Mouse (Mus musculus) G1E (cell line): ENCODE results near the gene Pcbd1. TPM values are rescaled to one million over a fixed set of nuclear protein-coding genes. Genes with fewer than 3 reads are reported as not detected.

ENCODE experiments used
- ATAC-seq: 2 replicates; pipeline ENCODE4 v1.8.0; 2016; ENCODE audit warnings: mild to moderate bottlenecking; ENCODE audit not compliant: insufficient number of reproducible peaks, poor library complexity, low FRiP score, severe bottlenecking; ENCODE audit errors: extremely low read depth
- DNase-seq: peaks from one replicate; pipeline ENCODE4 v3.0.0; 2012; ENCODE audit warnings: low spot score
- H3K27me3 ChIP-seq: 2 replicates; pipeline ENCODE4 v1.6.1; 2012; ENCODE audit warnings: mild to moderate bottlenecking, low read length, inconsistent platforms; ENCODE audit not compliant: insufficient read depth
- H3K36me3 ChIP-seq: replicated peaks from 2 replicates; pipeline ENCODE3; 2012; ENCODE audit warnings: mild to moderate bottlenecking, inconsistent platforms
- H3K4me1 ChIP-seq: 2 replicates; pipeline ENCODE4 v1.6.1; 2012; ENCODE audit warnings: low read depth, low read length, inconsistent platforms, mixed read lengths; ENCODE audit not compliant: insufficient read depth
- H3K4me3 ChIP-seq: 2 replicates; pipeline ENCODE4 v1.5.1; 2012; ENCODE audit warnings: low read depth, mild to moderate bottlenecking, inconsistent platforms, low read length, moderate library complexity, mixed read lengths
- H3K9me3 ChIP-seq: replicated peaks from 2 replicates; pipeline ENCODE4 v1.6.1; 2012; ENCODE audit warnings: inconsistent platforms
- CTCF ChIP-seq: IDR thresholded peaks from 2 replicates; pipeline ENCODE4 v1.5.1; 2012; ENCODE audit warnings: low read depth, low read length, inconsistent platforms, mixed read lengths
- GATA1 ChIP-seq: IDR thresholded peaks from 2 replicates; pipeline ENCODE4 v1.6.1; 2012; ENCODE audit warnings: borderline replicate concordance, low read length, inconsistent platforms, mixed read lengths
- GATA2 ChIP-seq: IDR thresholded peaks from 2 replicates; pipeline ENCODE4 v1.6.1; 2012; ENCODE audit warnings: low read depth, low read length, inconsistent platforms, borderline replicate concordance
- POLR2AphosphoS5 ChIP-seq: IDR thresholded peaks from 2 replicates; pipeline ENCODE4 v1.6.1; 2012; ENCODE audit warnings: low read depth, low read length, inconsistent platforms; ENCODE audit not compliant: insufficient replicate concordance
- TAL1 ChIP-seq: conservative IDR thresholded peaks from 2 replicates; pipeline ENCODE4 v1.6.1; 2012; ENCODE audit warnings: low read depth, low read length, inconsistent platforms, mixed read lengths
- polyA plus RNA-seq: library from polyadenylated mRNA; stranded (reverse); fragments of >175 nt; gene quantifications from 2 replicates; pipeline ENCODE4 v1.2.3, GENCODE M21; 2012
- total RNA-seq, 2 experiments: library from RNA; stranded (forward) in 1 of 2; stranded (reverse) in 1 of 2; fragments of 200-1000 nt in 1 of 2; fragments of >200 nt in 1 of 2; fragmentation: Nextera tagmentation in 1 of 2; gene quantifications; 2 replicates each; pipeline ENCODE4 v1.2.3; 2014 to 2017

Pcbd1 gene
- total and polyA plus RNA-seq, 3 experiments = not detected

GRCm38 (mm10) chr10:61128701-61129365 is 39.7 kb downstream of the Pcbd1 start:
- TF ChIP-seq GATA1 (no peak), TAL1 (no peak), POLR2AphosphoS5 (no peak), CTCF (no peak), GATA2 (no peak)
- Histone ChIP-seq H3K27me3 (no peaks in the 10 kb centered on the region), H3K4me3 (no peak overlapping the region), H3K36me3 (no peaks in the 10 kb centered on the region), H3K4me1 (no peaks in the 10 kb centered on the region), H3K9me3 (no peaks in the 10 kb centered on the region)
- ATAC-seq (no peak), DNase-seq (no peak)

- H3K4me1 ChIP-seq = no peaks in the 10 kb centered on the region
- no peaks in the 10 kb centered on the region for H3K27me3 ChIP-seq
- DNase-seq (no peak), ATAC-seq (no peak)
- TF ChIP-seq GATA2 (no peak), CTCF (no peak), TAL1 (no peak), POLR2AphosphoS5 (no peak)
- no peaks in the 10 kb centered on the region for H3K9me3 ChIP-seq
- no peaks in the 10 kb centered on the region for H3K36me3 ChIP-seq
- H3K4me3 ChIP-seq = no peak overlapping the region
Observed at GRCm38 (mm10) chr10:61130959-61131358, 41.8 kb downstream of the Pcbd1 start.

GRCm38 (mm10) chr10:61134041-61134440 is 44.9 kb downstream of the Pcbd1 start:
- Histone ChIP-seq H3K36me3 (no peaks in the 10 kb centered on the region), H3K4me1 (no peaks in the 10 kb centered on the region), H3K4me3 (no peak overlapping the region), H3K9me3 (no peaks in the 10 kb centered on the region), H3K27me3 (no peaks in the 10 kb centered on the region)
- ATAC-seq (no peak), DNase-seq (no peak)
- TF ChIP-seq GATA1 (no peak), CTCF (no peak), GATA2 (no peak), POLR2AphosphoS5 (no peak), TAL1 (no peak)

GRCm38 (mm10) chr10:61135226-61135839 is 46.2 kb downstream of the Pcbd1 start:
- Histone ChIP-seq H3K4me1 (no peaks in the 10 kb centered on the region), H3K9me3 (no peaks in the 10 kb centered on the region), H3K36me3 (no peaks in the 10 kb centered on the region), H3K27me3 (no peaks in the 10 kb centered on the region), H3K4me3 (no peak overlapping the region)
- ATAC-seq (no peak), DNase-seq (no peak)
- TF ChIP-seq CTCF = no peak
- no peak for TF ChIP-seq GATA1
- TF ChIP-seq POLR2AphosphoS5 = no peak
- TF ChIP-seq GATA2 = no peak
- TF ChIP-seq TAL1 = no peak

GRCm38 (mm10) chr10:61137567-61137966 is 48.4 kb downstream of the Pcbd1 start:
- H3K4me3 ChIP-seq = no peak overlapping the region
- H3K27me3 ChIP-seq = no peaks in the 10 kb centered on the region
- H3K4me1 ChIP-seq = no peaks in the 10 kb centered on the region
- no peaks in the 10 kb centered on the region for H3K36me3 ChIP-seq
- TF ChIP-seq POLR2AphosphoS5 (no peak), GATA2 (no peak), GATA1 (no peak), TAL1 (no peak)
- DNase-seq (no peak), ATAC-seq (no peak)
- no peaks in the 10 kb centered on the region for H3K9me3 ChIP-seq

GRCm38 (mm10) chr10:61143343-61143742 is 54.2 kb downstream of the Pcbd1 start:
- Histone ChIP-seq H3K9me3 (peaks cover 19% of the 10 kb centered on the region), H3K4me1 (no peaks in the 10 kb centered on the region), H3K4me3 (no peak overlapping the region), H3K36me3 (no peaks in the 10 kb centered on the region), H3K27me3 (no peaks in the 10 kb centered on the region)
- ATAC-seq (no peak), DNase-seq (no peak)
- TF ChIP-seq GATA1 = no peak
- no peak for TF ChIP-seq GATA2
- TF ChIP-seq CTCF = no peak
- TF ChIP-seq TAL1 = no peak

Other genes with a start within 250 kb of the Pcbd1 start
- not detected in 2 replicates for gene Sgpl1, start 58.4 kb downstream of the Pcbd1 start, total RNA-seq (2014; fragmentation: Nextera tagmentation)
- 0.22 TPM in 1 of 2 replicates, not detected in the other for gene Sgpl1, start 58.4 kb downstream of the Pcbd1 start, total RNA-seq (2017)
- gene Sgpl1, start 58.4 kb downstream of the Pcbd1 start, polyA plus RNA-seq = not detected in 2 replicates
- gene Tbata, start 82.6 kb downstream of the Pcbd1 start, total RNA-seq (2014; fragmentation: Nextera tagmentation) = not detected in 2 replicates
- not detected in 2 replicates for gene Tbata, start 82.6 kb downstream of the Pcbd1 start, total RNA-seq (2017)
- not detected in 2 replicates for gene Tbata, start 82.6 kb downstream of the Pcbd1 start, polyA plus RNA-seq
- gene Adamts14, start 184.1 kb downstream of the Pcbd1 start, total RNA-seq (2014; fragmentation: Nextera tagmentation) = not detected in 2 replicates
- gene Adamts14, start 184.1 kb downstream of the Pcbd1 start, total RNA-seq (2017) = not detected in 2 replicates
- gene Adamts14, start 184.1 kb downstream of the Pcbd1 start, polyA plus RNA-seq = not detected in 2 replicates
- gene Prf1, start 208.5 kb downstream of the Pcbd1 start, total RNA-seq (2014; fragmentation: Nextera tagmentation) = not detected in 2 replicates
- gene Prf1, start 208.5 kb downstream of the Pcbd1 start, total RNA-seq (2017) = 0.05 and 0.06 TPM in 2 replicates
- gene Prf1, start 208.5 kb downstream of the Pcbd1 start, polyA plus RNA-seq = not detected in 2 replicates